Comparison of ENCODE assay signal across 9 mouse cellular contexts in the genomic region with DNA sequence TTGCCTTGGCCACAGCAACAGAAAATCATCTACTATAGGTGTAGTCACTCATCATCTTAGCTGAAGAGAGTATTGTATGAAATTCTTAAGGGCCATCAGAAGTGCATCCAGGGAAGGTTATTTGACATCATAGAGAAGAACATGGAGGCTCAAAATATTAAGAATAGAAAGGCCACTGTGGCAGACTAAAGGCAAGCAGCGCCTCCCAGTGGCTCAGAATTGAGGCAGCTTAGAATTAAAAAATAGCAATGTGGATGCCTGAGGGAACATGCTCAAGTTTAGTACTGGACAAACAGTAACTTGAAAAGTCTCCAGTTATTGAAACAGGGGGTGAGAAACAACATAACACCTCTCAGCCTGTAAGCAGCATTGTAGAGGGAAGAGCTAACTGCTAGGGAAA.
DNase-seq lines count a peak whose midpoint lies in the region; ATAC-seq lines count a peak whose summit lies in the region.
"Had no signal": no experiment of that assay in that cellular context is flagged by ENCODE, and none has a peak within 500 bp of the region (broad histone marks: within the 10 kb centered on the region; RNA-seq: fewer than 3 reads in every experiment).

No protein-coding gene starts in this region.

- no peak overlapping the region for H3K9ac ChIP-seq in heart, embryonic 11.5 days (ENCODE audit: low read depth, low read length)
- no peak overlapping the region for H3K9ac ChIP-seq in hindbrain, embryonic 12.5 days
- H3K9ac ChIP-seq: midbrain, embryonic 12.5 days had no signal

- no peak overlapping the region for H3K4me2 ChIP-seq in heart, embryonic 11.5 days
- H3K4me2 ChIP-seq in hindbrain, embryonic 12.5 days (replicated peaks) = no peak overlapping the region
- H3K4me2 ChIP-seq: midbrain, embryonic 12.5 days had no signal

- no peaks in the 10 kb centered on the region for H3K27me3 ChIP-seq in heart, embryonic 11.5 days (ENCODE audit: control insufficient read depth, insufficient read depth, low read length)
- H3K27me3 ChIP-seq in hindbrain, embryonic 12.5 days = no peaks in the 10 kb centered on the region
- H3K27me3 ChIP-seq: midbrain, embryonic 12.5 days had no signal

- DNase-seq in heart, postnatal 10 days = peak; percentile 39 to 64
- DNase-seq in urinary bladder, adult 18-20 months (ENCODE audit: low spot score in 2 of 2) = peak; percentile 18 to 30
- no peak for DNase-seq in urinary bladder, postnatal 4 days (ENCODE audit: low spot score in 2 of 2)
- peak; percentile 68 to 71 for DNase-seq in cerebellum, postnatal 14 days
- peak; percentile 18 to 31 for DNase-seq in lung, adult 18-20 months
- DNase-seq in urinary bladder, postnatal 36 days (ENCODE audit: low spot score in 2 of 2) = peak; percentile 38 to 48

- H3K9me3 ChIP-seq in heart, embryonic 11.5 days (replicated peaks; ENCODE audit: control insufficient read depth, low read length) = no peaks in the 10 kb centered on the region
- no peaks in the 10 kb centered on the region for H3K9me3 ChIP-seq in hindbrain, embryonic 12.5 days (replicated peaks)
- H3K9me3 ChIP-seq: midbrain, embryonic 12.5 days had no signal

- no peak overlapping the region for H3K4me3 ChIP-seq in heart, embryonic 11.5 days (ENCODE audit: low read depth, low read length)
- no peak overlapping the region for H3K4me3 ChIP-seq in hindbrain, embryonic 12.5 days
- H3K4me3 ChIP-seq: midbrain, embryonic 12.5 days had no signal

- no peaks in the 10 kb centered on the region for H3K36me3 ChIP-seq in heart, embryonic 11.5 days (ENCODE audit: control insufficient read depth, insufficient read depth, low read length)
- peaks cover 4% of the 10 kb centered on the region for H3K36me3 ChIP-seq in hindbrain, embryonic 12.5 days

- no peak overlapping the region for H3K27ac ChIP-seq in heart, embryonic 11.5 days (ENCODE audit: low read depth, low read length)
- no peak overlapping the region for H3K27ac ChIP-seq in hindbrain, embryonic 12.5 days
- H3K27ac ChIP-seq: midbrain, embryonic 12.5 days had no signal

- no peaks in the 10 kb centered on the region for H3K4me1 ChIP-seq in heart, embryonic 11.5 days (ENCODE audit: control insufficient read depth, insufficient read depth, low read length)
- no peaks in the 10 kb centered on the region for H3K4me1 ChIP-seq in hindbrain, embryonic 12.5 days
- H3K4me1 ChIP-seq: midbrain, embryonic 12.5 days had no signal

- intact Hi-C loops in heart, postnatal 10 days (cut with DNase I) = loop anchor here (2.0 kb wide), 1 partner anchor 198 kb away; no protein-coding TSS in a partner anchor

- 43% methylated on average over 1 of the region's 1 CpGs for WGBS in heart, embryonic 11.5 days (ENCODE audit: insufficient replicate concordance)
- 53% methylated on average over 1 of the region's 1 CpGs for WGBS in hindbrain, embryonic 12.5 days

- no peak for ATAC-seq in heart, embryonic 11.5 days (replicated peaks; ENCODE audit: insufficient number of reproducible peaks, low FRiP score, low TSS enrichment)
- ATAC-seq in hindbrain, embryonic 12.5 days (ENCODE audit: low FRiP score) = no peak

Comparison
In these comparisons a context has a peak if more than half of its experiments do, and no peak if none do; other contexts are left out.
1. DNase-seq: peak in heart, postnatal 10 days (2 of 2), urinary bladder, adult 18-20 months (2 of 2), cerebellum, postnatal 14 days (2 of 2), lung, adult 18-20 months (2 of 2) and urinary bladder, postnatal 36 days (2 of 2); none in urinary bladder, postnatal 4 days (0 of 2).